12 mouse cellular contexts compared by ENCODE assay signal in the genomic region with DNA sequence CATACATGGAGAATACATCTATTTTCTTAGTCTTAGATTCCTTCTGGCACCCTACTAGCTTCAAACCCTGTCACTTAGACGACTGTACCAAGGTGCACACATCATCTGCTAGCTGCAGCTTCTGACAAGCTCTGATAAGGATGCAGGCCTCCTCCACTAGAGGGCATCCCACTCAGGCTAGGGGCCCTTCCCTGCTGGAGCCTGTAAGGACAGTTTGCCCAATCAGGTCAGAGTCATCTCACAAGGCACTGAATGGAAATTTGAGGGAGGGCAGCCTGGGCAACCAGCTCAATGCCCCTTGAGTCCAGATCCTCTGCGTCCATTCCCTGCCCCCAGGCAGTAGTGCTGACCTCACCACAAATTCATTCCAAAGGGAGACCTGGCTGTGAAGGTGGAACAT. TPM values are rescaled to one million over a fixed set of nuclear protein-coding genes. Genes with fewer than 3 reads are reported as not detected.
DNase-seq lines count a peak whose midpoint lies in the region; ATAC-seq and TF ChIP-seq lines count a peak whose summit lies in the region.
"Not testable (repeated sequence)": the region's sequence is repeated elsewhere in the genome, so short reads cannot be mapped to it uniquely, and the experiment has no call there.
"Had no signal": no experiment of that assay in that cellular context is flagged by ENCODE, and none has a peak within 500 bp of the region (broad histone marks: within the 10 kb centered on the region; RNA-seq: fewer than 3 reads in every experiment).

No protein-coding gene starts in this region.

- 0 out of 2 replicates have a peak, but pooled peaks have one; percentile 41 for ATAC-seq in liver, embryonic 14.5 days (ENCODE audit: insufficient read depth)

- DNase-seq in adrenal gland, postnatal 25 days, result peak; percentile 70
- peak; percentile 92 for DNase-seq in heart, adult 11 months
- peak; percentile 79 for DNase-seq in kidney, adult 9 months
- DNase-seq in liver, embryonic 14.5 days (ENCODE audit: low read depth in 3 of 3, low spot score in 3 of 3), result not testable (repeated sequence)
- peak; percentile 15 to 23 for DNase-seq in natural killer cell, adult 2 months (ENCODE audit: low spot score in 2 of 2)
- DNase-seq in thymus, adult 2 months, result peak; percentile 61

- H3K9ac ChIP-seq in liver, embryonic 14.5 days (replicated peaks), result not testable (repeated sequence)

- H3K27ac ChIP-seq in cortical plate, adult 2 months (ENCODE audit: insufficient read depth, low read length); liver, embryonic 14.5 days; thymus, adult 2 months (ENCODE audit: control insufficient read depth, insufficient read depth, low read length): not testable (repeated sequence)

- not testable (repeated sequence) for TF ChIP-seq POLR2A in cortical plate, adult 2 months (IDR thresholded peaks at IDR 0.05; ENCODE audit: extremely low read depth, insufficient read depth, low read length); thymus, adult 2 months (IDR thresholded peaks at IDR 0.05; ENCODE audit: control insufficient read depth, extremely low read depth, insufficient read depth, low read length, poor library complexity)

- TF ChIP-seq EP300 in liver, embryonic 14.5 days (IDR thresholded peaks at IDR 0.05; ENCODE audit: low read depth), result not testable (repeated sequence)

- H3K4me1 ChIP-seq in E14TG2a.4 (replicated peaks; ENCODE audit: low read depth, low read length); cortical plate, adult 2 months (ENCODE audit: control insufficient read depth, insufficient read depth, low read length); liver, embryonic 14.5 days (replicated peaks; ENCODE audit: control insufficient read depth in 2 of 2, insufficient read depth in 2 of 2, low read length in 1 of 2); thymus, adult 2 months (replicated peaks; ENCODE audit: control insufficient read depth, insufficient read depth, low read length): not testable (repeated sequence)

- H3K4me3 ChIP-seq in E14TG2a.4 (replicated peaks; ENCODE audit: low read length); cortical plate, adult 2 months (ENCODE audit: insufficient read depth, low read length); liver, embryonic 14.5 days (ENCODE audit: insufficient read depth in 1 of 2, low read depth in 2 of 2, low read length in 2 of 2); thymus, adult 2 months (ENCODE audit: control insufficient read depth, insufficient read depth, low read length): not testable (repeated sequence)

- peak; percentile 51 for TF ChIP-seq CTCF in E14TG2a.4 (conservative IDR thresholded peaks at IDR 0.05; ENCODE audit: low read length)
- TF ChIP-seq CTCF in cortical plate, adult 2 months (IDR thresholded peaks at IDR 0.05; ENCODE audit: extremely low read depth, insufficient read depth, low read length), result peak; percentile 62
- TF ChIP-seq CTCF in liver, embryonic 14.5 days (IDR thresholded peaks at IDR 0.05; ENCODE audit: low read depth), result peak; percentile 74
- TF ChIP-seq CTCF in thymus, adult 2 months (IDR thresholded peaks at IDR 0.05; ENCODE audit: borderline replicate concordance, control insufficient read depth, extremely low read depth, insufficient read depth, low read length, poor library complexity), result peak; percentile 50; the same call in 1 of the 2 replicates

- not testable (repeated sequence) for H3K4me2 ChIP-seq in liver, embryonic 14.5 days (ENCODE audit: low read depth)

- H3K27me3 ChIP-seq in E14TG2a.4 (ENCODE audit: insufficient read depth, low read length); liver, embryonic 14.5 days (ENCODE audit: control insufficient read depth, insufficient read depth, low read length); thymus, adult 2 months (ENCODE audit: control insufficient read depth, insufficient read depth, low read length): not testable (repeated sequence)

- not testable (repeated sequence) for H3K9me3 ChIP-seq in E14TG2a.4 (ENCODE audit: low read length); liver, embryonic 14.5 days (ENCODE audit: control insufficient read depth, low read length)

- 25% methylated on average over 2 of the region's 2 CpGs for WGBS in liver, embryonic 14.5 days (ENCODE audit: insufficient replicate concordance)
- WGBS in thymus, adult 2 months, result 54% methylated on average over 2 of the region's 2 CpGs

- peaks cover 64% of the 10 kb centered on the region for H3K36me3 ChIP-seq in E14TG2a.4 (ENCODE audit: insufficient read depth, low read length)
- H3K36me3 ChIP-seq in liver, embryonic 14.5 days (replicated peaks; ENCODE audit: control insufficient read depth, insufficient read depth, low read depth), result peaks cover 14% of the 10 kb centered on the region
- H3K36me3 ChIP-seq in thymus, adult 2 months (ENCODE audit: control insufficient read depth, insufficient read depth, low read length), result peaks cover 34% of the 10 kb centered on the region

RNA-seq across cellular contexts. Expression of a gene that starts 20.7 kb away (rescaled TPM):
- total RNA-seq in adrenal gland, postnatal 25 days (2021), result 76.0 and 82.7 TPM in 2 replicates
- 92.3 and 99.9 TPM in 2 replicates for polyA plus RNA-seq in cortical plate, adult 2 months (2012; rRNA removed)
- 25.4 and 27.6 TPM in 2 replicates for polyA plus RNA-seq in liver, embryonic 14.5 days (2012; rRNA removed)
- 39.1 and 40.3 TPM in 2 replicates for polyA plus RNA-seq in liver, embryonic 14.5 days (2014; fragmentation: Nextera tagmentation; extraction: Ambion mirVana)
- 99.8 and 101 TPM in 2 replicates for polyA plus RNA-seq in thymus, adult 2 months (2012; rRNA removed)

RNA-seq across cellular contexts. Expression of a gene that starts 27.7 kb away (rescaled TPM):
- total RNA-seq in adrenal gland, postnatal 25 days (2021), result 0.64 TPM in 1 of 2 replicates, not detected in the other
- 107 and 122 TPM in 2 replicates for polyA plus RNA-seq in cortical plate, adult 2 months (2012; rRNA removed)
- not detected in 2 replicates for polyA plus RNA-seq in liver, embryonic 14.5 days (2012; rRNA removed)
- not detected in 2 replicates for polyA plus RNA-seq in liver, embryonic 14.5 days (2014; fragmentation: Nextera tagmentation; extraction: Ambion mirVana)
- polyA plus RNA-seq in thymus, adult 2 months (2012; rRNA removed), result 0.09 TPM in 1 of 2 replicates, not detected in the other
- total RNA-seq: hematopoietic stem cell, adult 5-6 weeks had no signal
- polyA plus RNA-seq: midbrain, embryonic 12.5 days had no signal

RNA-seq across cellular contexts. Expression of a gene that starts 38.4 kb away (rescaled TPM):
- not detected in 2 replicates for total RNA-seq in adrenal gland, postnatal 25 days (2021)
- polyA plus RNA-seq in cortical plate, adult 2 months (2012; rRNA removed), result not detected in 2 replicates
- polyA plus RNA-seq in liver, embryonic 14.5 days (2012; rRNA removed), result not detected in 2 replicates
- polyA plus RNA-seq in liver, embryonic 14.5 days (2014; fragmentation: Nextera tagmentation; extraction: Ambion mirVana), result not detected in 2 replicates
- not detected in 2 replicates for polyA plus RNA-seq in thymus, adult 2 months (2012; rRNA removed)
- total RNA-seq: adrenal gland, adult 8-10 months; hematopoietic stem cell, adult 5-6 weeks had no signal
- polyA plus RNA-seq: forebrain, embryonic 16.5 days; midbrain, embryonic 12.5 days had no signal

RNA-seq across cellular contexts. Expression of a gene that starts 56.1 kb away (rescaled TPM):
- not detected in 2 replicates for total RNA-seq in adrenal gland, postnatal 25 days (2021)
- not detected in 2 replicates for polyA plus RNA-seq in cortical plate, adult 2 months (2012; rRNA removed)
- polyA plus RNA-seq in liver, embryonic 14.5 days (2012; rRNA removed), result not detected in 2 replicates
- polyA plus RNA-seq in liver, embryonic 14.5 days (2014; fragmentation: Nextera tagmentation; extraction: Ambion mirVana), result not detected in 2 replicates
- not detected in 2 replicates for polyA plus RNA-seq in thymus, adult 2 months (2012; rRNA removed)
- total RNA-seq: adrenal gland, adult 8-10 months; hematopoietic stem cell, adult 5-6 weeks had no signal
- polyA plus RNA-seq: forebrain, embryonic 16.5 days; midbrain, embryonic 12.5 days had no signal

Comparison
In these comparisons a context has a peak if more than half of its experiments do, and no peak if none do; other contexts are left out.
1. RNA of a gene that starts 27.7 kb away (polyA plus RNA-seq): 107 to 122 TPM in cortical plate, adult 2 months; 0.09 TPM in thymus, adult 2 months and not detected in liver, embryonic 14.5 days; every median in the first group is over 10 times any median in the second.
2. Peak in every context shown above with its lines, with median percentiles within 50 percentile points of each other: CTCF ChIP-seq.